Mouse (Mus musculus) macrophage (primary cell): ENCODE measurements around the gene Prpf6. TPM values are rescaled to one million over a fixed set of nuclear protein-coding genes. Genes with fewer than 3 reads are reported as not detected.

Experiments used
- H3K27ac ChIP-seq: fragments of 350-480 bp; formaldehyde crosslinking; 2 replicates; pipeline ENCODE4 v1.9.0; 2021
- H3K36me3 ChIP-seq: fragments of 350-480 bp; formaldehyde crosslinking; 2 replicates; pipeline ENCODE4 v1.9.0; 2021; ENCODE audit errors: inconsistent target
- H3K4me3 ChIP-seq: fragments of 350-480 bp; formaldehyde crosslinking; 2 replicates; pipeline ENCODE4 v1.9.0; 2021; ENCODE audit errors: inconsistent target
- H3K79me2 ChIP-seq: fragments of 350-480 bp; formaldehyde crosslinking; 2 replicates; pipeline ENCODE4 v1.9.0; 2021; ENCODE audit errors: inconsistent target
- WGBS: methylation state at CpG from one replicate; pipeline ENCODE4 v1.1.7; 2026; ENCODE audit warnings: inconsistent platforms; ENCODE audit not compliant: missing documents; 5-methylcytosine and 5-hydroxymethylcytosine counted together
- polyA plus RNA-seq: library from polyadenylated mRNA; stranded (reverse); fragments of 250-400 nt; gene quantifications from 3 replicates; pipeline ENCODE4 v1.2.4, GENCODE M21; 2018; ENCODE audit warnings: inconsistent platforms
- total RNA-seq, 78 experiments: library from RNA; depleted of rRNA; stranded (reverse); fragments of 250-400 nt; gene quantifications; 1 replicate in 9 of 78; 2 replicates in 24 of 78; 3 replicates in 43 of 78; 4 replicates in 2 of 78; pipeline ENCODE4 v1.2.4; 2018; ENCODE audit warnings: inconsistent platforms in 56 of 78

Gene Prpf6
- 100 to 1,000 TPM in 2 of 26 experiments, 10 to 100 TPM in 24; 38.7 to 108 (median 60.6) TPM for total RNA-seq (2018; cell fraction: chromatin; rRNA removed)
- total RNA-seq (2018; cell fraction: cytosol; rRNA removed): 10 to 100 TPM; 28.1 to 46.4 (median 36.0) TPM
- 10 to 100 TPM; 31.5 to 58.8 (median 42.5) TPM for total RNA-seq (2018; cell fraction: nucleus; rRNA removed)
- polyA plus RNA-seq: 34.2 to 55.4 TPM (median 34.6 TPM) in 3 replicates

- Histone ChIP-seq H3K4me3 (peak within 1 kb of the TSS; percentile 45), H3K36me3 (peaks cover 20% of the 10 kb centered on the region), H3K27ac (no peak within 1 kb of the TSS), H3K79me2 (no peaks in the 10 kb centered on the region)
- 25% methylated on average over 5 of the region's 5 CpGs for WGBS
Measured at GRCm38 (mm10) chr2:181591528-181592085, at the start of gene Prpf6. TSS of gene Prpf6 (plus strand) at chr2:181591868.

- 96% methylated on average over 7 of the region's 7 CpGs for WGBS
- no peak overlapping the region for H3K27ac ChIP-seq
- H3K4me3 ChIP-seq: no peak overlapping the region
- peaks cover 76% of the 10 kb centered on the region for H3K79me2 ChIP-seq
- H3K36me3 ChIP-seq: peaks cover 34% of the 10 kb centered on the region
Measured at GRCm38 (mm10) chr2:181546142-181546541, 45.5 kb upstream of the Prpf6 start.

DNA sequence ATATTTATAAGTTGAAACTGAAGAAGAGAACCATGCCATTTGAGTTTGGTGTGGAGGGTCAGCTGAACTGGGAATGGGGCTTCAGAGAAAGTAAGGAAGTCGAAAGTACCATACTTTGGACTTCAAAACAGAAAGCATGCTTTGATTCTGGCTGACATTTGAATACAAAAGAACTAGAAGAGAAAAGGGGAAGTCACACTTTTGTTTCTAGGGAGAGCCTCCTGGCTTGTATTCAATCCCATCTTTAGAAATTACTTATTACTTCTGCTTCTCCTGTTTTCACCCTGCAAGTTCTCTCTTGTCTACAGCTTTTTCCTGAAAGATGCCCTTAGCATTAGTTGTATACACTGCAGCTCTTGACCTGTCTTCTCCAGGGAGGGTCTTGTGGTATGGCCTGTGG is 43.4 kb upstream of the Prpf6 start:
- H3K79me2 ChIP-seq: peaks cover 57% of the 10 kb centered on the region
- peaks cover 47% of the 10 kb centered on the region for H3K36me3 ChIP-seq
- peak overlapping the region; percentile 45 for H3K27ac ChIP-seq
- H3K4me3 ChIP-seq: no peak overlapping the region
- 0% methylated on average over 1 of the region's 1 CpGs for WGBS

GRCm38 (mm10) chr2:181548682-181549081 is 43.0 kb upstream of the Prpf6 start:
- Histone ChIP-seq H3K4me3 (no peak overlapping the region), H3K79me2 (peaks cover 52% of the 10 kb centered on the region), H3K27ac (peak overlapping the region; percentile 45), H3K36me3 (peaks cover 47% of the 10 kb centered on the region)
- 69% methylated on average over 5 of the region's 5 CpGs for WGBS

GRCm38 (mm10) chr2:181550233-181550632 is 41.4 kb upstream of the Prpf6 start:
- H3K79me2 ChIP-seq: peaks cover 36% of the 10 kb centered on the region
- WGBS: 95% methylated on average over 2 of the region's 2 CpGs
- no peak overlapping the region for H3K4me3 ChIP-seq
- H3K36me3 ChIP-seq: peaks cover 47% of the 10 kb centered on the region
- no peak overlapping the region for H3K27ac ChIP-seq

- Histone ChIP-seq H3K27ac (no peak overlapping the region), H3K36me3 (peaks cover 34% of the 10 kb centered on the region), H3K79me2 (peaks cover 15% of the 10 kb centered on the region; the same call in 1 of the 2 replicates), H3K4me3 (no peak overlapping the region)
Measured at GRCm38 (mm10) chr2:181553772-181554171, 37.9 kb upstream of the Prpf6 start.

DNA sequence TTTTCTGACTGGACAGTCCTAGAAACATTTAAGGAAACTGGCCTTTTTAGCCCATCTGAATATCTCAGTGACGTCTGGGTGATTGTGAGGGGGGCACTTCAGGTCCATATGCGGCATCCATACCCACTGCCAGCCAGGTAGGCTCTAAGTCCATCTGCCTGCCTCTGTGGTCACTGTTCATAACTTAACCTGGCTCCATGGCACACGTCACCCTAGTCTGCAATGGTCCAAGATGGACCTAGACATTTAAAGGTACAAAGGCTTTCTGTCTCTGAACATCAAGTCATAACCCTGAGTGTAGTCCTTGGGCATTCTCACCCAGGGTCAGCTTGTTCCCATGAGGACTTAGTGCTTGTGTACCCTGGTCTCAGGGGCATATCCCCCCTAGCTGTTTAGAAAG is 24.3 kb upstream of the Prpf6 start:
- WGBS: 100% methylated on average over 3 of the region's 3 CpGs
- no peak overlapping the region for H3K4me3 ChIP-seq
- no peak overlapping the region for H3K27ac ChIP-seq
- H3K36me3 ChIP-seq: peaks cover 35% of the 10 kb centered on the region
- H3K79me2 ChIP-seq: no peaks in the 10 kb centered on the region

DNA sequence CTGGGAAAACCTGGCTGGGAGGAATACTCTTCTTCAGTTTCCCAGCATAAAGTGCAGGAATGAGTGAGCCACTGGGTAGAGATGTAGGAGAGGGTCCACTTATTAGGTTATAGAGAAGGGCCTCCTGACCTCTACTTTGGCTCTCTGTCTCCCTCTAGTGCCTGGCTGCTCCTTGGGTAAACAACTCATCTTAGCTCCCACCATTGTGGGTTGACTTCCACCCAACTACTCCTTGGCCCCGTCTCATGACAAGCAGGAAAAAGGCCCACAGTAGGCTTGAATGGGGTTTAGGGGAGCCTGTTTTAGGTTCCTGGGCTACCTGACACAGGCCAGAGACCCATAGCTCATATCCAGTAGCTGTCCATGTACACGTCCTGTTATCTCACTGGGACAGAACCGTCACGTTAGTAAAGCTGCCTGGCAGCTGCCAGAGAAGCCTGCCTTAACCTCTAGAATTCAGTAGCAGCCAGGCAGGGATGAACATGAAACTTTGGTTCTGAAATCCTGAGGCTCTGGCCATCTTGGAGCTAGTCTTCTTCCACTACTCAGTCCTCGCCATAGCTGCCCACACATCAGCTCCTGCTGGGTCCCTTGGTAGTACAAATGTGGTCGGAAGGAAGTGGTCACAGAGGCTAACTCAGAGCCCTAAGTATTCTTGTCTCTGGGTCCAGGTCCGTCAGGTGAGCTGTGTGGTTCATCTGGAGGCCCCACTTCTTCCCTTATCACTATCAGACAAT is 23.2 kb upstream of the Prpf6 start:
- 78% methylated on average over 7 of the region's 7 CpGs for WGBS
- Histone ChIP-seq H3K4me3 (no peak overlapping the region), H3K36me3 (peaks cover 46% of the 10 kb centered on the region), H3K79me2 (no peaks in the 10 kb centered on the region), H3K27ac (no peak overlapping the region)

DNA sequence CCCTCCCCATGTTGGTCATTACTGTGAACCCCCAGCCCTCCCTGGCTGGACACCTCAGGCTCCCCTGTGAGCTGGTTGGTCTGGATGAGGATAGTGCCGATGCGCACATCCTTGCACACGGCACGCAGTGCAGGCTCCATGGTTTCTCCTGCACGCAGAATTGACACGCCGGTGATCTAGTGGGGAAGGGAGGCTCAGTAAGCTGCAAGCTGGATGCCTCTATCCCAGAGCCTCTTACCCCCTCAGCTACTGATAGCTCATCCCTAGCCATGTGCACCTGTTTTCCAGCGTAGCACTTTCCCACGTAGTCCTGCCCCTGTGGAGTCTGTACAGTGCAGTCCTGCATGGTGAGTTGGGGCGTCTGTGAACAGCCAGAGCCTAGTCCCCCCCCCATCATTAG is 21.8 kb upstream of the Prpf6 start:
- WGBS: 85% methylated on average over 10 of the region's 10 CpGs
- Histone ChIP-seq H3K36me3 (peaks cover 61% of the 10 kb centered on the region), H3K27ac (no peak overlapping the region), H3K79me2 (no peaks in the 10 kb centered on the region), H3K4me3 (no peak overlapping the region)

DNA sequence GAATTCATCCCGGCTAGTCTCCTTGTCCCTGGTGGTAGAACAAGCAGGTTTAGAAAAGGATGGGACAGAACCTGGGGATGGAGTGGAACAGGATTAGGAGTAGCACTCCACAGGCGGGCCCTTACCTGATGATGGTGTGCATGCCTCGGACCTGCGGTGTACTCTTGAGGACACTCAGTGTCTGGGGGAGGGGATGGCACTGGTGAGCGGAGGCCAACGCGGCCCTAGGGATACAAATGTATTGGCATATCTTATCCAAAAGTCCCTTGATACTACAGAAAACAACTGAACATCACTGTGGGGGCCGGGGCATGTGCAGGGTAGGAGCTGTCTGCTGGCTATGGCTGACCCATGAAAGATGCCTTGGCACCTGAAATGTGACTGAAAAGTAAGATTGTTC is 21.3 kb upstream of the Prpf6 start:
- over 99% methylated on average over 8 of the region's 8 CpGs for WGBS
- Histone ChIP-seq H3K79me2 (no peaks in the 10 kb centered on the region), H3K4me3 (no peak overlapping the region), H3K27ac (no peak overlapping the region), H3K36me3 (peaks cover 62% of the 10 kb centered on the region)

DNA sequence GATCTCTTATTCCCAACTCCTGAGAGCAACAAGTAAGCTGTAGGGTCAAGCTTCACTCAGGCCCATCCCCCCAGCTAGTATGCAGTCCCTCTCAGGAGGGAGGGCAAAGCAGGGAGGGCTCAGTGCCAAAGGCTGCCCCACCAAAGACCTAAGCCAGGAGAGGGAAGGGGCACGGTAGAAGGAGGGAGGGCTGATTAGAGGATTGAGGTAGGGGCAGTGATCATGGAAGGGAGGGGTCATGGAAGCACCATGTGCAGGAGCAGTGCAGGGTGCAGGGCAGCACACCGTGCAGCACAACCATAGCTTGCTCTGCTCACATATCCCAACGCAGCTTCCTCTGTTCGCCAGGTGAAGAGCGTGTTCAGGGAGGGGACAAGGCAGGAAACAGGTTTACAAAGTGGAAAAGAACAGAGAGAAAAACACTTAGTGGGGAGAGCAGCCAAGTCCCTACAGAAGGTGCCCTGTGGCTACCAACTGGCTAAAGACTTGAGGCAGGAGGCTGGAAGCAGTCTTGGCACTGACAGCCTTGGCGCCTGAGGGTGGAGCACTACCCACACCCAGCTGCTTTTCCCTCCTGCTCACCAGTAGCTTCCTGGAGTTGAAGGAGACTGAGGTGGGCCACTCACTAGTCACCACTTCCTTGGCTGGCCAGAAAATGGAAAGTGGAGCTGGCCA is 20.6 kb upstream of the Prpf6 start:
- Histone ChIP-seq H3K27ac (no peak overlapping the region), H3K79me2 (peaks cover 4% of the 10 kb centered on the region; the same call in 1 of the 2 replicates), H3K36me3 (peaks cover 58% of the 10 kb centered on the region), H3K4me3 (no peak overlapping the region)
- 71% methylated on average over 5 of the region's 6 CpGs for WGBS

DNA sequence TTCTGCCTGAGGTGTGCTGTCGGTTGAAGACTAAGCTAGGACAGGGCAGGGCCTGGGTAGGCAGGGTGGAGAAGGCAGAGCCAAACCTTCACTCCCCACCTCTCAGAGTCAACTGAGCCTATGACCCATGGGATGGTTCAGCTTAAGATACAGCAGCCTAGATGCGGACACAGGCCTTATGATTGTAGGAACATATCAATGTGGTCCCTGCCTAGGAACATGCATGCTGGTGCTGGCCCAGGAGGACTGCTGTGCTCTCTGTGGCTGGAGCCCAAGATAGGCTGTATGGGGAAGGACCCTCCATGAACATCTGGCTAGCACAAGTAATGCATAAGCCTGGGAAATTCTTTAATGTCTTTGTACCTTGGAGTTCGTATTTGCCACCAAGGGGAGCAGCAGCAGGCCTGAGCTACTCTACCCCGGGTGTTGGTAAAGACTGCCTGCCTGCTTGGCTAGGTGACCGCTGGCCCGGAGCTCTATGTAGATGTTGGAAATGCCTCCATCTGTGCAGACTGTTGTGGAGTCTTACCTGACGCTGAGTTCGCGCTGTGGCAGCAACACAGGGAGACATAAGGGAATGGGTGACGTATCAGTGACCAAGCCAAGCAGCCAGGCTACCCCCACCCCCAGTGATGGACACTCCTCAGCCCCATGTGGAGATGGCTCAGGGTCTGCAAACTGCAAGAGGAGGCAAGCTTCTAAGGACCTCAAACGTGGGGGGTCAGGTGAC is 19.6 kb upstream of the Prpf6 start:
- peaks cover 14% of the 10 kb centered on the region; the same call in 1 of the 2 replicates for H3K79me2 ChIP-seq
- no peak overlapping the region for H3K4me3 ChIP-seq
- no peak overlapping the region for H3K27ac ChIP-seq
- whole genome bisulfite sequencing: 96% methylated on average over 11 of the region's 11 CpGs
- peaks cover 56% of the 10 kb centered on the region for H3K36me3 ChIP-seq

DNA sequence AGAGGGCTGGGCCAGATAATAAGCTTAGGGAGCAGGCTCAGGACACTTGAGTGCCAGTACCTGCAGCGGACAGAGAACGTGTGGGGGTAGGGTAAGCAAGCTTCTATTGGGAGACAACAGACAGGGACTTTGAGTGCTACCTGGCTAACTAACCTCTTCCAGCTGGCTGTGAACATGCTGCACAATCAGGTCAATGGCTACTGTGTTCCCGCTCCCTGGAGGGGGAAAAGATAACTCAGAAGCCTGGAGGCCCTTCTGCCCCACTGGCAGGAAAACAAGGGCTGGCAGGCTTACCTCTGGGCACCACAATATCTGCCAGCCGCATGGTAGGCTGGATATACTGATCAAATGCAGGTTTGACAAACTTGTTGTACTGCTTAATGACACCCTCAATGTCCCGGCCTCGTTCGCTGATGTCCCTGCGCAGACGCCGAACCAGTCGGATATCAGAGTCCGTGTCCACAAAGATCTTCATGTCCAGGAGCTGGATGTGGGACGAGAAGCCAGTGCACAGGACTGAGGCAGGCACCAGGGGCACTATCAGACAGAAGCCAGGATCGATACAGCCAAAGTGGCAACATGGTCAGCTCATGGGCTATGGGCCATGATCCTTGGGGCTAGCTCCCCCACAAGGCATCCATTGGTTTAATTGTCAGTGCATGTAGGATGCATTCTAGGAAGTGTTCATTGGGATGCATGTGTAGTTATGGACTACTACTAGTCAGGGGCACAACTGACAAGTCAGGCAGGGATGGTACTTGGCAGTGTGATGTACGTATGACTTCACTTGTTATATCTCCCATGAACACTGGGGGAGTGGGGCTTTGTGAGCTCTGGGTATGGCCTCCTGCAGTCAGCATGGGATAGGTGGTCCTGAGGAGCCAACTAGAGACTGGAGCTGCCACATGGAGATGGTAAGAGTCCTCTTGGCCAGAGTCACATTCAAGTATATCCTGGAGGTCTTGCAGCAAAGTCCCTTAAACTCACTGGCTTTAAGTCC is 18.4 kb upstream of the Prpf6 start:
- Histone ChIP-seq H3K4me3 (no peak overlapping the region), H3K27ac (no peak overlapping the region), H3K79me2 (peaks cover 26% of the 10 kb centered on the region), H3K36me3 (peaks cover 56% of the 10 kb centered on the region)
- 94% methylated on average over 15 of the region's 15 CpGs for WGBS
